9 mouse cellular contexts compared by ENCODE assay signal in the genomic region with DNA sequence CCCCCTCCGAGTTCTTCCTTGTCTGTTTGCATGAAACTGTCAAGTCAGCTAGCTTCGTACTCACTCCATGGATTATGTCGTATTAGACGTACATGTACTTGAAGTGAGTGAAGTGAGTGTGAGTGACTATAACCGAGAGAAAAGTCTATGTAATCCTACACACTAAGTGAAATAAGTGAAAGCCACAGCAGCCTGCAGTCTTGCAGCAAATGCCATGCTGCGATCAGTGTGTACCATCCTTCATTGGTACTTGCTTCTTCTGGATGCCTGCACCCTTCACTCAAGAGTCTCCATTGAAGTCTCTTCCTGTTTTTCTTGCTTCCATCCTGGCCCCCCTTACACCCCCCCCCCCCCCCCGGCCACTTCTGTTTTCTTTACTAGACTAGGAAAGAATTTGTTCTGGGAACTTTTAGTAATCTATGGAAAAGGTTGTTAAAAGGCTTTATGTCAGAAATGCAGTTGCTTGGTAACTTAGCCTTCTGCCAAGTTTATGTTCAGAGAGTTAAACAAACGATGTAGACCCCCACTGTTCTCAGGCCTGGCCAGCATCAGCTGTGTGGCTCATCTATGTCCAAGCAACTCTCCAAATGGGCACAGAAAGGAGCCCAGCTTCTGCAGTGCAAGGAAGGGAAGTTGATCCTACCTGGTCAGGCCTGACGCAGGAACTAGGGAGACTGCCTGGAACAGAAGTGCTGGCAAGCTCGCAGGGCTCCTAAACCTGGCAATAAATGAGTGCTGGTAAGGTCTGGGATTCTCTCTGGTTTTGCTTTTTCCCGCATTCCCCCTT.
DNase-seq lines count a peak whose midpoint lies in the region; ATAC-seq lines count a peak whose summit lies in the region.
"Had no signal": no experiment of that assay in that cellular context is flagged by ENCODE, and none has a peak within 500 bp of the region (broad histone marks: within the 10 kb centered on the region; RNA-seq: fewer than 3 reads in every experiment).

No protein-coding gene starts in this region.

- DNase-seq in forebrain, embryonic 10.5 days (ENCODE audit: extremely low spot score, low spot score) = no peak
- peak; percentile 37 for DNase-seq in retina, postnatal 1 day
- DNase-seq in retina, embryonic 14.5 days (ENCODE audit: low spot score) = no peak
- DNase-seq in ovary, postnatal 36 days (ENCODE audit: low spot score) = no peak
- no peak for DNase-seq in frontal cortex, postnatal 36 days (ENCODE audit: low spot score in 2 of 2)
- DNase-seq in right cerebral cortex, postnatal 36 days (ENCODE audit: low spot score in 2 of 2) = no peak

- 39% methylated on average over 11 of the region's 11 CpGs for WGBS in forebrain, embryonic 13.5 days
- WGBS in forebrain, embryonic 10.5 days = 59% methylated on average over 11 of the region's 11 CpGs
- 35% methylated on average over 11 of the region's 11 CpGs for WGBS in limb, embryonic 15.5 days

- ATAC-seq in forebrain, embryonic 13.5 days = 0 out of 2 replicates have a peak, but pooled peaks have one; percentile 22
- ATAC-seq in limb, embryonic 15.5 days (ENCODE audit: insufficient number of reproducible peaks, low FRiP score, low TSS enrichment, low read depth) = peak; percentile 58; the same call in 1 of the 2 replicates
- ATAC-seq: CD4-positive, CD25-positive, alpha-beta regulatory T cell, adult 4 months had no signal

- H3K4me1 ChIP-seq in forebrain, embryonic 13.5 days = peaks cover 40% of the 10 kb centered on the region
- peaks cover 46% of the 10 kb centered on the region for H3K4me1 ChIP-seq in forebrain, embryonic 10.5 days
- peaks cover 16% of the 10 kb centered on the region for H3K4me1 ChIP-seq in limb, embryonic 15.5 days

- H3K27me3 ChIP-seq in forebrain, embryonic 13.5 days = no peaks in the 10 kb centered on the region
- no peaks in the 10 kb centered on the region for H3K27me3 ChIP-seq in forebrain, embryonic 10.5 days (ENCODE audit: poor library complexity, severe bottlenecking)
- no peaks in the 10 kb centered on the region for H3K27me3 ChIP-seq in limb, embryonic 15.5 days

- H3K9ac ChIP-seq in forebrain, embryonic 13.5 days = no peak overlapping the region; the same call in 1 of the 2 replicates
- no peak overlapping the region for H3K9ac ChIP-seq in limb, embryonic 15.5 days

- peak overlapping the region; percentile 3; the same call in 1 of the 2 replicates for H3K4me2 ChIP-seq in forebrain, embryonic 13.5 days
- no peak overlapping the region for H3K4me2 ChIP-seq in limb, embryonic 15.5 days

- H3K4me3 ChIP-seq in forebrain, embryonic 13.5 days = no peak overlapping the region
- H3K4me3 ChIP-seq in forebrain, embryonic 10.5 days = no peak overlapping the region
- H3K4me3 ChIP-seq in limb, embryonic 15.5 days = no peak overlapping the region

- peak overlapping the region; percentile 25; the same call in 1 of the 2 replicates for H3K27ac ChIP-seq in forebrain, embryonic 13.5 days
- H3K27ac ChIP-seq in forebrain, embryonic 10.5 days = no peak overlapping the region
- peak overlapping the region; percentile 80 for H3K27ac ChIP-seq in limb, embryonic 15.5 days

- H3K36me3 ChIP-seq in forebrain, embryonic 13.5 days (ENCODE audit: poor library complexity, severe bottlenecking) = no peaks in the 10 kb centered on the region
- H3K36me3 ChIP-seq in forebrain, embryonic 10.5 days (replicated peaks) = no peaks in the 10 kb centered on the region
- H3K36me3 ChIP-seq in limb, embryonic 15.5 days = no peaks in the 10 kb centered on the region

- H3K9me3 ChIP-seq in forebrain, embryonic 13.5 days (replicated peaks) = no peaks in the 10 kb centered on the region
- no peaks in the 10 kb centered on the region for H3K9me3 ChIP-seq in forebrain, embryonic 10.5 days
- no peaks in the 10 kb centered on the region for H3K9me3 ChIP-seq in limb, embryonic 15.5 days
